Mouse (Mus musculus) myocyte (in vitro differentiated cells): ENCODE data around the gene Faim2.

Experiments used
- POLR2A ChIP-seq: IDR thresholded peaks from one replicate; pipeline ENCODE4 v1.6.1; 2011; ENCODE audit warnings: low read depth, mild to moderate bottlenecking, control low read depth, moderate library complexity; ENCODE audit not compliant: insufficient read length
- TCF12 ChIP-seq: IDR thresholded peaks from one replicate; pipeline ENCODE4 v1.6.1; 2011; ENCODE audit warnings: mild to moderate bottlenecking, control low read depth; ENCODE audit not compliant: poor library complexity, insufficient read depth, severe bottlenecking
- TCF3 ChIP-seq: IDR thresholded peaks from one replicate; pipeline ENCODE4 v1.6.1; 2011; ENCODE audit warnings: low read depth, control low read depth; ENCODE audit not compliant: insufficient read length

DNA sequence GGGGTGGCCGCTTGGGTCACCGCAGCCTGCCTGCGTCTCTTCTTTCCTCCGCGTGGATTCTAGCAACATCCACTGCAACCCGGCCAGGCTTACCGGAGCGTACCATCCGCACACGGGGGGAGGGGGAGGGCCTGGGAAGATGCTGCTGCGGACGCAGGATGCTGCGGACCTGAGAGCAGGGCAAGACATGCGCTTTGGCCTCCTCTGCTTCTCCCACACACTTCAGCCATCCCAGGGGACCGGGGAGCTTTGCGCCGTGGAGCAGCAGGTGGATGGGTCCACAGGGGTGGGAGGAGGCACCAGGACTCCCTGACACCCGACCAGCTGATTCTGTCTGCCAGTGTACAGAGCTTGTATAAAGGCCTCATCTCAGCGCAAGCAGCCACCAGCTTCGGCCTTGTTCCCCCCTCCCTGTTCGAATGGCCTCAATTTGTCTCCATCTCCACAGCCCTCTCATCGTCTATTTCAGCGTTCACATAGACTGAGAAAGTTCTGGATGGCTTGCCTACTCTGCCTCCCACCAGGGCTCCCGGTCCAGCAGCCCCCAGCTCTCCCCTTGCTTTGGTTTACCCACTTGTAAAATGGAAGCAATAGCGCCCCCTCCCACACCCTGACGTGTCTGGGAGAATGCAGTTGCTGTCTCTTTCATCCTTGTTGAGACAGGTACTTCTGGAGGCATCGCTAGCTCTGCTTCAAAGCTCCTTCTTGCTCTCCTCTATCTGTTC lies at the start of gene Faim2:
- TF ChIP-seq POLR2A (no peak), TCF3 (no peak), TCF12 (no peak)
